Mouse (Mus musculus) megakaryocyte, embryonic 14.5 days (primary cell): ENCODE measurements around the gene Tmem9.

Experiments
- FLI1 ChIP-seq: IDR thresholded peaks from 2 replicates; pipeline ENCODE4 v1.6.1; 2012; ENCODE audit warnings: low read length, inconsistent platforms, mixed read lengths
- GATA1 ChIP-seq: IDR thresholded peaks from 3 replicates; pipeline ENCODE4 v1.6.1; 2012; ENCODE audit warnings: mixed read lengths, low read length, inconsistent platforms, borderline replicate concordance

- TF ChIP-seq GATA1, result no peak
- no peak for TF ChIP-seq FLI1
These were observed 58.7 kb downstream of the Tmem9 start for GRCm38 (mm10) chr1:136066621-136067020.
